Mouse (Mus musculus) small intestine, adult 2 months (tissue): ENCODE measurements around the gene Tnfsf9. TPM values are rescaled to one million over a fixed set of nuclear protein-coding genes. Genes with fewer than 3 reads are reported as not detected.

ENCODE experiments used
- H3K27ac ChIP-seq: fragments of 200-500 bp; 2 replicates; pipeline ENCODE4 v1.5.1; 2012; ENCODE audit warnings: low read depth, low read length, control low read depth, inconsistent platforms; ENCODE audit not compliant: insufficient read depth
- H3K27me3 ChIP-seq: fragments of 200-500 bp; 2 replicates; pipeline ENCODE4 v1.6.1; 2012; ENCODE audit warnings: mild to moderate bottlenecking, moderate library complexity, low read length, inconsistent platforms; ENCODE audit not compliant: control insufficient read depth, insufficient read depth
- H3K36me3 ChIP-seq: fragments of 200-500 bp; 2 replicates; pipeline ENCODE4 v1.6.1; 2012; ENCODE audit warnings: mild to moderate bottlenecking, low read length, control low read depth, inconsistent platforms; ENCODE audit not compliant: control insufficient read depth, insufficient read depth
- H3K4me1 ChIP-seq: fragments of 200-500 bp; 2 replicates; pipeline ENCODE4 v1.6.1; 2012; ENCODE audit warnings: low read length, inconsistent platforms, mixed read lengths; ENCODE audit not compliant: control insufficient read depth, insufficient read depth, insufficient read length
- H3K4me3 ChIP-seq: fragments of 200-500 bp; 2 replicates; pipeline ENCODE4 v1.5.1; 2012; ENCODE audit warnings: low read depth, mild to moderate bottlenecking, control low read depth, inconsistent platforms, low read length, moderate library complexity
- CTCF ChIP-seq: fragments of 200-500 bp; IDR thresholded peaks from 2 replicates; pipeline ENCODE4 v1.5.1; 2012; ENCODE audit warnings: low read depth, mild to moderate bottlenecking, control low read depth, inconsistent platforms, low read length, moderate library complexity, mixed read lengths; ENCODE audit not compliant: insufficient replicate concordance, insufficient read length; ENCODE audit errors: extremely low read depth
- POLR2A ChIP-seq: fragments of 200-500 bp; IDR thresholded peaks from 2 replicates; pipeline ENCODE4 v1.6.1; 2012; ENCODE audit warnings: low read depth, mild to moderate bottlenecking, control low read depth, inconsistent platforms, low read length, moderate library complexity
- WGBS: fragments of 180-500 bp; shearing (Covaris S2); methylation state at CpG from one replicate; pipeline ENCODE4 v1.1.7; 2018; 5-methylcytosine and 5-hydroxymethylcytosine counted together
- polyA plus RNA-seq: library from polyadenylated mRNA; depleted of rRNA; stranded (reverse); fragments of >200 nt; gene quantifications from 2 replicates; pipeline ENCODE4 v1.2.3, GENCODE M21; 2012

Tnfsf9 gene
- polyA plus RNA-seq, 1 experiment = 2.6 TPM

DNA sequence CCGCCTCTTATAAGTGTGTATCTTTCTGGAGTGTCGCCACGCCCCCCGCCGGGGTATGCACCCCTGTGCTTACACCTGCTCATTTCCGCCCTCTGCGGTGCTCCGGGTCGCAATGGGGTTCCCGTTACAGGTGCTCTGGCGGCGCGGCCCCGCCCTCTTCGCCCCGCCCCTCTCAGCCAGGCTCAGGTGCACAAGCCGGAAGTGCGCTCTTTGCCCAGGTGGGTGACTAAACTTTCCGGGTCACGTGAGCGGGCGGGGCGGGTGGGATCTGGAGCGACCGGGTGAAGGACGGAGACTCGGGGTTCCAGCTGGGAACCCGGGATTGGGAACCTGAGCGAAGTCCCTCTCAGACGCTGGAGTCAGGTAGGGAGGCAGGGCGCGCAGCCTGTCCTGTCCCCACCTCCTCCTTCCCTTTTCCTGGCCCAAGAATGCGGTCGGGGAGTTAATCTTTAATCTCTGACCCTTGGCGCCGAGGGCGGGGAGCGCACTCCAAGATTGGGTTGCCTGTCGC, 43.1 kb upstream of the Tnfsf9 start:
- peak overlapping the region; percentile 98 for H3K27ac ChIP-seq
- peak; percentile 67; the same call in 1 of the 2 replicates for TF ChIP-seq POLR2A
- TF ChIP-seq CTCF = no peak
- WGBS = 2% methylated on average over 39 of the region's 39 CpGs

DNA sequence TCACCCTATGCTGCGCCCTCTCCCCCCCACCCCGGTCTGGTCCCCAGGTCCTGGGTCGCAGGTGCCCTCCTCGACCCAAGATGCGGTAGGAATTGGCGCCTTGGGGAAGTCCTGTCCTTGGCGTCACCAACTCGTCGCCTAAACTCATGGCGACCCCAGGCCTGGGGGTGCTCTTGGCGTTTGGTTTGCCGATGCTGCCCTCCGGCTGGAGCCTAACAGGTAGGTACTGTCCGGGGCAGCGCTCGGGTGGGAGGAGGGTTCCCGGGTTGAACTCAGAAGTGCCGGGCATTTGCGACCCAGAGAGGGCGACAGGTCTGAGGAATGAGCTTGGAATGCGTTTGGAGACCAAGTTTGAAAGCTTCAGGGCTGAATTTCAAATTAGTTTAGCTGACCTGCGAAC, 42.6 kb upstream of the Tnfsf9 start:
- Histone ChIP-seq H3K4me1 (peaks cover 13% of the 10 kb centered on the region; the same call in 1 of the 2 replicates), H3K4me3 (peak overlapping the region; percentile 72), H3K27me3 (no peaks in the 10 kb centered on the region), H3K27ac (peak overlapping the region; percentile 98), H3K36me3 (peaks cover 26% of the 10 kb centered on the region)
- WGBS = 5% methylated on average over 22 of the region's 22 CpGs
- TF ChIP-seq POLR2A = no peak
- TF ChIP-seq CTCF = no peak

More for the DNA sequence above, 43.1 kb upstream of the Tnfsf9 start:
- H3K4me1 ChIP-seq = peaks cover 13% of the 10 kb centered on the region; the same call in 1 of the 2 replicates
- peak overlapping the region; percentile 72 for H3K4me3 ChIP-seq
- no peaks in the 10 kb centered on the region for H3K27me3 ChIP-seq
- H3K36me3 ChIP-seq = peaks cover 21% of the 10 kb centered on the region

DNA sequence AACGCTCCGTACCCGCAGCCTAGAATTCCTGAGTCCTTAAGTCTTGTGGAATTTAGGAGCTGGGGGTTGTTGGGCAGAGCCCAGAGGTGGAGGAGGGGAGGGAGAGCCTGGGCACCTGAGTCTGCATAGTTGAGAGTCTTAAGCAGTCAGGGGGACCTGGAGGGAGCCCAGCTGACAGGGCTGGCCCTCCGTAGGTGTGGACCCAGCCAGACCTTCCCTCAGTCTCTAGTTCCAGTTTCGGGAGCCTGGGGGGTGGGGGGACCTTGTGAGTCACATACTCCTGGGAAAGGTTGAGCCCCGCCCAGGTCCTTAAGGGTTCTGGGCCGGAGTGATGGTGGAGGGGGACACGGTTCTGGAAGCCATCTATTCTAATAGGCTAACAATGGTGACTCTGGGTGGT, 42.1 kb upstream of the Tnfsf9 start:
- no peaks in the 10 kb centered on the region for H3K27me3 ChIP-seq
- peak overlapping the region; percentile 72 for H3K4me3 ChIP-seq
- WGBS = 8% methylated on average over 8 of the region's 8 CpGs
- peak; percentile 28; the same call in 1 of the 2 replicates for TF ChIP-seq POLR2A
- TF ChIP-seq CTCF = no peak
- peaks cover 13% of the 10 kb centered on the region; the same call in 1 of the 2 replicates for H3K4me1 ChIP-seq
- peak overlapping the region; percentile 98 for H3K27ac ChIP-seq
- peaks cover 28% of the 10 kb centered on the region for H3K36me3 ChIP-seq

DNA sequence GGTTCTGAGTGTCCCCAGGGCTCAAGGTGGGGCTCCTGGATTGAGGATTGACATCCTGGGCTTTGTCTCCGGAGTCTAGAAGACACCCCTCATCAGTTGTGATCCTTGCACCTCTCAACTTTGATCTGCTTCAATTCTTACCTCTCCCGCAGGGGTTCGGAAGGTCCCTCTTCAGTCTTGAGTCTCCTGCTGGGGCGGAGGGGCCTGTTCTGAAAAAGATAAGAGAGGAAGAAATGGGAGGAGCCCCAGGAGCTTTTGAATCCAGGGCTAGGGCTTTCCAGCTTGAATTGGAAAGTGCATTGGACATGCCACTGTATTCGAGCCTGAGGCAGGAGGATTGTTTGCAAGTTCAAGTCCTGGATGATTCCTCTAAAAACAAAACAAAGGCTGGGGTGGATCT, 38.2 kb upstream of the Tnfsf9 start:
- WGBS = 79% methylated on average over 5 of the region's 5 CpGs
- no peak overlapping the region for H3K27ac ChIP-seq
- H3K4me1 ChIP-seq = peaks cover 8% of the 10 kb centered on the region; the same call in 1 of the 2 replicates
- H3K4me3 ChIP-seq = no peak overlapping the region
- peaks cover 33% of the 10 kb centered on the region for H3K36me3 ChIP-seq
- no peak for TF ChIP-seq CTCF
- TF ChIP-seq POLR2A = no peak
- no peaks in the 10 kb centered on the region for H3K27me3 ChIP-seq

DNA sequence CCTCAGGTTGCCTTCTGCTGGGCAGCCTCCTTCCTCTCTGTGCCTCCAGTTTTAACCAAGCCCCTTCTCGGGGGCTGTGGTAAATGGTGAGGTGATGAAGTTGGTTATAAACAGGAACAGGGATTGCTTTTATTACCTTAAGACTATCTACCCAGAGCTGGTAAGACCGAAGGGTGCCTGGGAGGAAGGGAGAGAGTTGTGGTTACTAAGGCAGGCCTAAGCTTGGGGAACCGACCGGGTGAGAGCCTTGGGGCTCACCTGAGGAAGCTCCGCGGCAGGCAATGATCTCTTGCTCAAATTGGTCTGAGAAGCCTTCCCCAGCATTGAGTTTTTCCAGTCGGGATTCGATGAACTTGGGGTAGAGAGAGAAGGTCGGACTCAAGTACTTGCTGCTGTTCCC, 34.9 kb upstream of the Tnfsf9 start:
- Histone ChIP-seq H3K4me3 (no peak overlapping the region), H3K27ac (no peak overlapping the region), H3K36me3 (peaks cover 29% of the 10 kb centered on the region), H3K4me1 (peaks cover 2% of the 10 kb centered on the region; the same call in 1 of the 2 replicates), H3K27me3 (no peaks in the 10 kb centered on the region)
- TF ChIP-seq POLR2A (no peak), CTCF (no peak)
- WGBS = 19% methylated on average over 9 of the region's 9 CpGs

DNA sequence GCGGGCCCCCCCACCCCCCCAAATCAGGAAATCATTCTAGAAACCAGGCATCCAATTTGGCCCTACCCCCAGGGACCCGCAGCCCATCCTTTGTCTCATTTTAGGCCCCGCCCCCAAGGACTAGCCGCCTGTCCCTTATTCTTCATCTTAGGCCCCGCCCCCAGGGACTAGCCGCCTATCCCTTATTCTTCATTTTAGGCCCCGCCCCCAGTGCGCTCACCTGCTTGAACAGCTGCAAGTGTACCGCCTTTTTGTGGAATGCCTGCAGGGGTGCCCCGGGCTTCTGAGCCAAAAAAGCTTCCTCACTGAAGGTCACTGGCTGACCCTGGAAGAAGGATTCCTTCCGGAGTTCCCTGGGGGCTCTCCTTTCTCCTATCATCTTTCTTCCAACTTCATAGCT, 34.4 kb upstream of the Tnfsf9 start:
- no peaks in the 10 kb centered on the region for H3K27me3 ChIP-seq
- TF ChIP-seq CTCF (no peak), POLR2A (no peak)
- H3K4me1 ChIP-seq = no peaks in the 10 kb centered on the region
- H3K36me3 ChIP-seq = peaks cover 25% of the 10 kb centered on the region
- H3K27ac ChIP-seq = no peak overlapping the region
- no peak overlapping the region for H3K4me3 ChIP-seq
- 11% methylated on average over 11 of the region's 11 CpGs for WGBS

DNA sequence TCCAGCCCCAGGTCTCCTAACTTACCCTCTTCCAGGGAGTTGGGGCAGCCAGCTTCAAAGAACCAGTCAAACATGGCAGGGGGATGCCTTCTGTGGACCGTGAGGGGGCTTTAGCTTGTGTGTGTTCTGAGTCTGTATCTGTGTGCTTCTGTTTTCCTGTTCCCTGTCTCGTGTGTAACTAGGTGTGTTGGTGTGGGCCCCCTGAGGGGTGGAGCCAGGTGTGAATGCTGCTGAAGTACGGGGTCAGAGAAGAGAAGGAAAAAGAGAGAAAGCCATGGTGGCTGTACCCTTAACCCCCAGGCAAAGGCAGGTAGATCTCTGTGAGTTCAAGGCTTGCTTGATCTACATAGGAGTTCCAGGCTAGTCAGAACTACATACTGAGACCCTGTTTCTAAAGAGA, 28.2 kb upstream of the Tnfsf9 start:
- 38% methylated on average over 3 of the region's 3 CpGs for WGBS
- H3K36me3 ChIP-seq = no peaks in the 10 kb centered on the region
- TF ChIP-seq CTCF = no peak
- TF ChIP-seq POLR2A = no peak
- no peak overlapping the region for H3K4me3 ChIP-seq
- no peaks in the 10 kb centered on the region; the same call in 1 of the 2 replicates for H3K4me1 ChIP-seq
- no peak overlapping the region for H3K27ac ChIP-seq
- no peaks in the 10 kb centered on the region for H3K27me3 ChIP-seq

DNA sequence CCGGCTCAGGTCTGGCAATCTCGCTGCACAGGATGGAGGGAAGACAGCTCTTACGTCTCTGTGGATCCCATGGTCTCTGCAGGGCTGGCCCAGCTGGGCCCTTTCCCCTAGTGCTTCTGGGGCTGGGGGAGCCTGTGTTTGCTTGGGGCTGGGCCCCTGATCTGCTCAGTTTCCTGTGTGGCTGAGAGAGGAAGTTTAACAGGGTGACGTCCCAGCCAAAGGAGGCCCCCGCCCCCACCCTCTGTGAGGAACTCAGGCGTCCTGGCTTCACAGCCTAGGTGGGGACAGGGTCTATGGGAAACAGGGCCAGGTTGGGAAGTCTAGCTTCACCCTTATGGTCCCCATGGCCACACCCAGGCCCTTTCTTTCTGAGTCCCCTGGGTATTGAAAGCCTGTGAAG, 26.8 kb upstream of the Tnfsf9 start, which contains the start of gene Dennd1c:
Dennd1c (minus strand) TSS at position 179 of the 400 bp plus-strand sequence.
- TF ChIP-seq POLR2A (peak; percentile 62; the same call in 1 of the 2 replicates), CTCF (no peak)
- Histone ChIP-seq H3K27me3 (no peaks in the 10 kb centered on the region), H3K27ac (peak within 1 kb of the TSS; percentile 50), H3K36me3 (no peaks in the 10 kb centered on the region), H3K4me3 (peak within 1 kb of the TSS; percentile 53), H3K4me1 (no peaks in the 10 kb centered on the region; the same call in 1 of the 2 replicates)
- 58% methylated on average over 6 of the region's 6 CpGs for WGBS
